Mouse (Mus musculus): ENCODE measurements around the gene Podxl.

DNA sequence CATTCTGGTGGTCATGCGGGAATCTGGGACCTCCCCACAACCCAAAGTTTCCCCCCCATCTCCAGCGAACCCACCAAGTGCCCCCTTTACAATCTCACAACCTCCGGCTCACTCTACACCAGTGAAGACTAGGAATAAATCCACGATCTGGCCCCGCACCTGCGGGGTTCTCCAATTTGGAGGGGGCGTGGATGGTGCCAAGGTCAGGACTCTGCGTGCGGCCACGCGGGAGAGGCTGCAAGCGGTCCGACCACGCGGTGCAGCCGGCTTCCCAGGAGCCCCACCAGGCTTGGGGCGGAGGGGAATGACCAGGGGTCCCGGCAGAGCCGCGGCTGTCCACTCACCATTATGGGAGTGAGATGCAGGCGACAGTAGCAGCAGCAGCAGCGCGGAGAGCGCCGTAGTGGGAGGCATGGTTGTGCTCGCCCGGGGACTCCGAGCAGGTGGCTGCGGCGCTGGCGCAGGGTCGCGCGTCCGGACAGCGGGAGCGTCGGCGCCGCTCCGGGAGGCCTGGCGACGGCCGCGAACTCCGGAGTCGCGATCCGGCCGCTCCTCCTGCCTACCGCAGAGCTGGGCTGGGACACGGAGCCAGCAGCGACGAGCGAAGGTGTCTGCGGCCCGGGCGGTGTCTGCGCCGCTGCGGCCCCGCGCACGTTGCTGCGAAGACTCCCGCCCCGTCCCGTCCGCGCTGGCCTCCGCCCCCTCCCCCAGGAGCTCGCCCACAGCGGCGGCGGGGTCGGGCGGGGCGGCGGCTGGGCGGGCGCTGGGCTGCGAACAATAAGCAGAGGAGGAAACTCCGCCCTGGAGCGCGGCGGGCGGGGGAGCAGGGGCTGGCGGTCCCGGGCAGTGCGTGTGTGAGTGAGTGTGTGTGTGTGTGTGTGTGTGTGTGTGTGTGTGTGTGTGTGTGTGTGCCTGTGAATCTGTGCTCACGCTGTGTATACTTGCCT lies at the start of gene Podxl:
- TF ChIP-seq CTCF (IDR thresholded peaks at IDR 0.05; ENCODE audit: low read depth, low read length) (no peak), EP300 (IDR thresholded peaks at IDR 0.05; ENCODE audit: insufficient read depth, low read depth, low read length) (0 out of 2 replicates have a peak, but pooled peaks have one; percentile 7)

Data from ES-Bruce4 (cell line).